Mouse (Mus musculus) splenic B cell, adult 2 months (primary cell): Measurements from ENCODE around the gene Ass1.

Experiments used
- DNase-seq: peaks from one replicate; pipeline ENCODE4 v3.0.0-alpha.2; 2011; ENCODE audit warnings: low read depth, low spot score
- H3K27me3 ChIP-seq: 2 replicates; pipeline ENCODE4 v1.6.1; 2012; ENCODE audit warnings: mild to moderate bottlenecking, low read length, moderate library complexity, mixed read lengths; ENCODE audit not compliant: control insufficient read depth, poor library complexity, insufficient read depth, severe bottlenecking
- H3K36me3 ChIP-seq: 2 replicates; pipeline ENCODE4 v1.6.1; 2012; ENCODE audit warnings: mild to moderate bottlenecking, low read length, moderate library complexity, mixed read lengths; ENCODE audit not compliant: control insufficient read depth, poor library complexity, insufficient read depth, severe bottlenecking

Gene Ass1

DNA sequence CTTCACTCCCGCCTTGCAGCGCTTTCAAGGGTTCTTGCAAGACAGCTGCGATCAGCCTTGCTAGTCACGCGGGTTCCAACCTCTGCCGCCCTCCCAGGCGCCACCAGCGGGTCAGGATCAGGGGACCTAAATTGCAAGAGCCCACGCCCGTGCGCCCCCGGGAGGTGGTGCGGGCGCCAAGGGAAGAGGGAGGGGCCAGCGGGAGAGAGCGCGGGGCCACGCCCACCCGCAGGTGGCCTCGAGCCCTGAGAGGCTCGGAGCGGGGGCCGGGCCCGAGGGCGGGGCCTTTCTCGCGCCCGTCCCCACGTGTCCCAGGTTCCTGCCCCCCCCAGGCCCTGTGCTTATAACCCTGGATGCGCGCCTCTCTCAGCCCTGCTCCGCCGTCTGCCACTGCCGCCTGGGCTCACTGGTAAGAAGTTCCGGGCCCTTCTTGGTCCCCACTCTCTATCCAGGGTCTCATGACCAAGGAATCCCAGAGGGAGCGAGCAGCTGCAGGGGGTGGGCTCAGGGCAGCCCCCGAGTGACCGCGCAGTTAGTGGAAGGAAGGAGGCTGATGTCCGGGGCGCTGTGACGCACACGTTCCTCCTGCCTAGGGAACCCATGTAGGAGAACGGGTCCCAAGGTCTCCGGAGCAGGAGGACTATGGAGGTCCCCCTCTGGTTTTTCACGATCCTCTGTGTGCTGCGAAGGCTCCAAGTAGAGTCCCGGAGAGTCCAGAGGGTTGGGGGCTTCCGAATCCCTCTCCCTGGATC, at the start of gene Ass1:
Gene Ass1 (plus strand): TSS at position 277 of the 752 bp plus-strand sequence.
- no peaks in the 10 kb centered on the region for H3K36me3 ChIP-seq
- no peaks in the 10 kb centered on the region for H3K27me3 ChIP-seq
- peak; percentile 90 for DNase-seq

DNA sequence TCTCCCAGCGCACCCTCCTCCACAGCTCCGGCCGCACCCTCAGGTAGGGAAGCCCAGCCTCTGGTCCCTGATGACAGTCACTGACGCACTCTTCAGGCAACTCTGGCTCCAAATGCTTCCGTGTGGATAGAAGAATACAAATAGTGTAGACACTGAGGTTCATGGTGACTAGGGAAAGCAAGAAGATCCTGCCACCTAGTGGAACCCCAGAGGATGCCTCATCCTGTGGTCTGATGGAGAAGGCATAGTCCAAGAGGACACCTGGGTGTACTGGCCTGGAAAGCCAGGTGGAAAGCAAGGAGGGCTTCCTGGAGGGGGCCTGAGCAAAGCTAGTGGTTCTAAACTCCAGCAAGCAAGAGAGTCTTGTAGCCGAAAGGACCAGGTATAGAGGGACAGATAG, 49.1 kb upstream of the Ass1 start:
- DNase-seq, result no peak
- no peaks in the 10 kb centered on the region for H3K27me3 ChIP-seq
- H3K36me3 ChIP-seq, result no peaks in the 10 kb centered on the region

DNA sequence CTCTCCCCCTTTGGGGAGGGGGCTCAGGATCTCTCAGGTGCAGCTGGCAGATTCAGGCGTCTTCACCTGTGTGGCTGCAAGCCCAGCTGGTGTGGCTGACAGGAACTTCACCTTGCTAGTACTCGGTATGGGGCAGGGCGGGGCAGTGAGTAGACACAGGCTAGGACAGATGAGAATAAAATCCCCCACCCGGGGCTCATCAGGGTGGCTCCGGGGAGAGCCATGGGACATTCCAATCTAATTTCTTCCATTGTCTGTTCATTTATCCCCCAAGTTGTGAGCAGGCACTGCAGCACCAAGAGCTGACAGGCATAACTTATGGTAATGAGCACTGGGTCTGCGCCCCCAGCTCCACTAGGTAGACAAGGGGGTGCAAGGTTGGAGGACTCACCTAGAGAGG, 47.4 kb upstream of the Ass1 start:
- DNase-seq, result no peak
- no peaks in the 10 kb centered on the region for H3K36me3 ChIP-seq
- H3K27me3 ChIP-seq, result no peaks in the 10 kb centered on the region

DNA sequence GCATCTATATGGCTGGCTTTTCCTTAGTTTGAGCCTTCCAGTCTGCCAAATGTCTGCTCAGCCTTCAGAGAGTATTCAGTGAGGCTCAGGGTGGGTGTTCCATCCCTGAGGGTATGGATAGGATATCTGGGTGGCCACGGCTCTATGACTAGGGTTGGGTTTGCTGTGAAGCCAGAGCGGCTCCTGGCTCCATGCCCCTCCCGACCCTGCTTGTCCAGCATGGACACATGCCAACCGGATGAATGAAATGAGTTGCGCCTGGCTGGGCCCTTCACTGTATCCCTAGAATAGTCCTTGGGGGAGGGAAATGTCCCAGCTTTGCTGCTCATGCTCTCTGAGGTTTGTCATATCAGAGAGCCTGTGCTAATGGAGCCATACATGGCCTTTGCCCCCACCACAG, 38.5 kb upstream of the Ass1 start:
- DNase-seq, result no peak
- no peaks in the 10 kb centered on the region for H3K36me3 ChIP-seq
- no peaks in the 10 kb centered on the region for H3K27me3 ChIP-seq

DNA sequence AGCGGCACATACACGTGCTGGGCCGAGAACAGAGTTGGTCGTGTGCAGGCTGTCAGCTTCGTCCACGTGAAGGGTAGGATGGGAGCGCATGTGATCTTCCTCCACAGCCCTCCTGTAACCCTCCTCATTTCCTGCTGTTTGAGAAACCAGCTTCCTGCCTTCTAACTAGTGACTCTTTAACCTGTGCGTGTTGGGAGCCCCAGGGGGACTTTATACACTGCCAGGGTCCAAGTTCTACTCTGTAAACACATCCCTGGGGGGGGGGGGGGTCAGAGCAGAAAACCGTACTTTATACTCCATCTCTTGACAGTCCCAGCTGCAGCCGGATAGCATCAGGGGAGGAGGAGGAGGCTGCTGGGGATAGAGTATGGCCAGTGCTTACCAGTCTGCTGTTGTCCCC, 35.3 kb upstream of the Ass1 start:
- Histone ChIP-seq H3K36me3 (no peaks in the 10 kb centered on the region), H3K27me3 (no peaks in the 10 kb centered on the region)
- DNase-seq, result no peak

DNA sequence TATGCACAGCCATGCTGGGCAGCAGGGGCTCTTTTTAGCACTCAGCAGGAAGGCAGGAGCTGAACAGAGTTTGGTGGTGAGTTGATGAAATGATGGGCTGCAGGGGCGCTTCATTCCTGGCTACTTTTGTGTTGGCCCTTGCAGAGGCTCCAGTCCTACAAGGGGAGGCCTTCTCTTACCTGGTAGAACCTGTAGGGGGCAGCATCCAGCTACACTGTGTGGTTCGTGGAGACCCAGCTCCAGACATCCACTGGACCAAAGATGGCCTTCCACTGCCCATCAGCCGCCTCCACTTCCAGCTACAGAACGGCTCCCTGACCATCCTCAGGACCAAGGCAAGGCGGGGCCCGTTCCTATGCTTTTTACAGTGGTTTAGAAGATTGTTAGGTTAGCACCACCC, 34.4 kb upstream of the Ass1 start:
- no peaks in the 10 kb centered on the region for H3K27me3 ChIP-seq
- DNase-seq, result peak; percentile 70
- no peaks in the 10 kb centered on the region for H3K36me3 ChIP-seq

DNA sequence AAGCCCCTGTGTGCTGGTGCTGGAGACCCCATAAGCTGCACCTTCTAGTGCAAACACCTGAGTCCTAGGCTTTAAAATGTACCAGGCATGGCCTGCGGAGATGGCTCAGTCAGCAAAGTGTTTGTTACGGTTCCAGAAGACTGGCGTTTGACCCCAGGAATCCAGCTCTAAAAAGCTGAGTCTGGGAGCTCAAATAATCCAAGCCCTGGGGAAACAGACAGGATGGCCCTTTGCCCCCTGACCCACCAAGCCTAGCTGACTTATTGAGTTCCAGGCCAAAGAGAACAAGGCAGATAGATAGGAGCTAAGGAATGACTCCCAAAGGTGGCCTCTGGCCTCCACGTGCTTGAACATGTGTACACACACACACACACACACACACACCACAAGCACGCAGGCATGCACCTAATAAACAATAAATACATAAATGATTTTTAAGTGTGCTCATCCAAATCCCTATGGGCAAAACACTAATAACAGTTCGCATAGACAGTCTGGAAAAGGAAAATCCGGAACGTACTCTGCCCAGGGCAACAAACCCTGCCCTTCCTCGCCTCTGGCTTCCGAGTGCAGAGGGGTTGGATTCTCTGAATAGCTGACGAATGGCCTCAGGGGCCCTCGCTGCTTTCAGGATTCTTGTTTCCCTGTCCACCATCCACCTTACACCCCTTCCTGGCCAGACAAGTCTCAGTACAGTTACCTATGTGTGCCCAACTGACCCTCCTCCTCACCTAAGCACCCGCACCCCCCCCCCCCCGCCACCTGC, 32.3 kb upstream of the Ass1 start:
- Histone ChIP-seq H3K27me3 (no peaks in the 10 kb centered on the region), H3K36me3 (no peaks in the 10 kb centered on the region)
- DNase-seq, result no peak

DNA sequence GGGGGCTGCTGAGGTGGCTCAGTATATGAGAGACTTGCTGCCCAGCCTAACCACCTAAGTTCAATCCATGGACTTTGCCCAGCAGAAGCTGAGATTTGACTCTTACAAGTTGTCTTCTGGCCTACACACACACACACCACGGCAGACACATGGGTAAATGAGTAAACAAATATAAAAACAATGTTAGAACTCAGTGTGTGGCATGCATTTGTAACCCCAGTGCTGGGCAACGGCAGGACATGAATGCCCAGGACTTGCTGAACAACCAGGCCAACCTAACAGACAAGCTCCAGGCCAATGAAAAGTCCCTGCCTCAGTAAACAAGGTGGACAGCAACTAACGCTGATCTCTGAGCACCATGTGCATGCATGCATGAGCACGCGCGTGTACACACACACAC, 30.4 kb upstream of the Ass1 start:
- DNase-seq, result no peak
- H3K36me3 ChIP-seq, result no peaks in the 10 kb centered on the region

DNA sequence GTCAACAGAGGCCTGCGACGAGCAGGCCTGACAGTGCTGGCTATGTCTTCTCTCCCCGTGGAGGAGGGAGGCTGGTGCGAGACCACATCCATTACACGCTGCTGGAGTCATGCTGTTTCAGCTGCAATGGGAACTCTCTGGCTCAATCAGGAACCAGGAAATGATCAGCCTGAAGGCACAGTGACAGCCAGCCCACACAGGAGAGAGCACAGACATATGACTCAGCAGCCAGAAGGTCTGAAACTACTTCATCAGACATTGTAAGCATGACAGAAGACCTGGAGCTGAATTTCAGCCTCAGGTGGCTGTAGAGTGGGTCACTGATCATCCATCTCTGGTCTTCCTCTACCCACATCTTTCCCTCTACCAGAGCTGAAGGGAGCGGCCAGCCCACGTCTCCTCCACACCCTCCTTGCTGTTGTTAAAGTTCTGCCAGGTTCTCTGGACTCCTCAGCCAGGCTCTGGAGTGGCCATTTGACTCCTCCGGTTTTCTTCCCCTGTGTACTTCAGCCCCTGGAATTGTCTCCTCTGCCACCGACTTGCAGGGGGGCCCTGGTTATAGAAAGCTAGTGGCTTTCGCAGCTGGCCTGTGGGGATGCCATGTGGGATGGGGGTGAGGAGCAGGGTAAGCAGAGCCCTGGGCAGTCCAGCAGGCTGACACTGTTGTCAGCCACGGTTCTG, 27.4 kb upstream of the Ass1 start:
- no peaks in the 10 kb centered on the region for H3K36me3 ChIP-seq
- DNase-seq, result no peak
- no peaks in the 10 kb centered on the region for H3K27me3 ChIP-seq

More for the DNA sequence above, 30.4 kb upstream of the Ass1 start:
- H3K27me3 ChIP-seq, result no peaks in the 10 kb centered on the region

DNA sequence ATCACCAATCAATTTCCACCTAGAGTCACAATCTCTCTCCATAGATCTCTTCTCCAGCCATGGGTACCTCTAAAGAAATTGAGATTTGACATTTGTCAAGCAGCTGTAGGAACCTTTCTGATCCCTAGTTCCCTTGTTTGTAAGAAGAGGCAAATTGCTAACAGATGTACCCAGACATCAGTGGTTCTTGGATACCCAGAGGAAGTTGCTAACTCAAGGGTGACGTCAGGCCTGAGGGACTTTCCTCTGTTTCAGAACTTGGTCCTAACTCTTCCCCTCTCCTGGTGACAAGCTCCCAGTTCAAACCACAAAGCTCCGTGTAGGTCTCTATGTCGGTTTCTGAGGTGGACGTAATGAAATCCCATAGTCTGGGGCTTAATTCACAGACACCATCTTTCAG, 24.0 kb upstream of the Ass1 start:
- DNase-seq, result peak; percentile 25
- no peaks in the 10 kb centered on the region for H3K27me3 ChIP-seq
- H3K36me3 ChIP-seq, result no peaks in the 10 kb centered on the region

DNA sequence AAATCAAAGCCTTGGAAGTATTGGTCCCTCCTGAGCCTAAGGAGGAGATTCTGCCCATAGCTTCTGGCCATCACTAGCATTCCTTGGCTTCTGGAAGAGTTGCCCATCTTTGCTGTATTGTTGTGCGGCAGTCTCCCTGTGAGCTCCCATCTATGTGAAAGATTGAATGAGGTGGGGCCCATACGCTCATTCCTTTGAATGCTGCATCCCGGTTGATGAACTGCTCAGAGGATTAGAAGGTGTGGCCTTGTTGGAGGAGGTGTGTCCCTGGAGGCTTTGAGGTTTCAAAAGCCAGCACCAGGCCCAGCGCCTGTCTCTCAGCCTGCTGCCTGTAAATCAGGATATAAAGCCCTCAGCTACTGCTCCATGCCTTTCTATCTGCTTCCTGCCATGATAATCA, 23.6 kb upstream of the Ass1 start:
- Histone ChIP-seq H3K36me3 (no peaks in the 10 kb centered on the region), H3K27me3 (no peaks in the 10 kb centered on the region)
- no peak for DNase-seq

DNA sequence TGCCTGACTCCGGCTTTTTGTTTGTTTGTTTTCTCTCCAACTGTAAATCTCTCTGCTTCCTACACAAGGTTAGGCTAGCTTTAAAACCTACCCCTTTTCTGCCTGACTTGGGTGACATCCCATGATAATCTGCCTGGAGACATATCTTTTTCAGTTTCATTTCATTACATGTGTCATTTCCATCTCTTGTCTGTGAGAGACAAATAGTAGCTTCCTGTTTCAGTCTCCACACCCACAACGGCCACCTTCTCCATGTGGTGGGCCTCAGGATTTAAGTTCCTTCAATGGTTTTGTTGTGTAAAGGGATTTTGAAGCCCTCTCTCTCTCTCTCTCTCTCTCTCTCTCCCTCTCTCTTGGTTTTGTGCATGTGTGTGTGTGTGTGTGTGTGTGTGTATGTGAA, 22.5 kb upstream of the Ass1 start:
- DNase-seq, result peak; percentile 40
- Histone ChIP-seq H3K36me3 (no peaks in the 10 kb centered on the region), H3K27me3 (no peaks in the 10 kb centered on the region)

DNA sequence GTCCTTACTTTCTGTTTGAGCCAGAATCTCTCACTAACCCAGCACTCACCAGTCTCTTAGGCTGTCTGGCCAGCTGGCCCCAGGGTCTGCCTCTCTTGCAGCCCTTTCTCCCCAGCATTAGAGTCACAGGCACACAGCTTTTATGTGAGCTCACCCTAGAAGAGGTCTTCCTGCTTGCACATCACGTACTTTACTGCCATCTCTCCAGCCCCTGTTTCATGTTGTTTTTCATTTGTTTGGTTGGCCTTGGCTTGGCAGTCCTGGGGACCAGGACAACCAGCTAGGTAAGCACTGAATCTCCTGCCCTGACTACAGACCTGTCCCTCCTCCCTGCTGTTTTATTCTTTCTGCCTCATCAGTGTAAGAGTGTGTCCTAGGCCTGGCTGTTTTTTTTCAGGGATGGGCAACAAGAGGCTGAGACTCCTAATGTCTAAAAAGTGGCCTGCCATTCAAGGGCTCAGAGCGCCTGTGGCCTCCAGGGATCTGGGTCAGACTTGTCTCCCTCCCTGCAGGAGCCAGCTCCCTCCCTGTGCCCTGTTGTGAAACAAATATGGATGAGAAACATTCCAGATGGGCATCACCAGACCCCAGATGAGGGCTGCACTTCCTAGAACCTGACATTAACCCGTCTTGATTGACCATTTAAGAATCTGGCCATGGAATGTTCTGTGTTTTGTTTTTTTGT, 21.1 kb upstream of the Ass1 start:
- no peaks in the 10 kb centered on the region for H3K36me3 ChIP-seq
- DNase-seq, result no peak
- no peaks in the 10 kb centered on the region for H3K27me3 ChIP-seq

DNA sequence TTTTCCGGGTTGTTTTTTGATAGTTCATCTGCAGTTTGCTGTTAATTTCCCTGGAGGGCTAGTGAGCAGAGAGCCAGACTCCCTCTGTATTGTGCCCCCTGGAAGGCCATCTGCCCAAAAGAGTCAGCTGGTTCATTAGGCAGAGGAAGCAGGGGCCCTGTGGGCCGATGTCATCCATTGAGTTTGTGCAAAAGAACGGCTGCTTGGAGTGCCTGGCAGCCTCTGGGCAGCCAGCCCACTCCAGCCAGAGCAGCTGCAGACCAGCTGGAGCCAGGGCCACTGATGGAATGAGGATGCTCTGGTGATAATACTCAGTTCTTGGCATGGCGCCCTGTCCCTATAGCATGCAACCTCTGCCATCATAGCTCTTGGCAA, 20.6 kb upstream of the Ass1 start:
- no peaks in the 10 kb centered on the region for H3K36me3 ChIP-seq
- no peaks in the 10 kb centered on the region for H3K27me3 ChIP-seq
- DNase-seq, result no peak

DNA sequence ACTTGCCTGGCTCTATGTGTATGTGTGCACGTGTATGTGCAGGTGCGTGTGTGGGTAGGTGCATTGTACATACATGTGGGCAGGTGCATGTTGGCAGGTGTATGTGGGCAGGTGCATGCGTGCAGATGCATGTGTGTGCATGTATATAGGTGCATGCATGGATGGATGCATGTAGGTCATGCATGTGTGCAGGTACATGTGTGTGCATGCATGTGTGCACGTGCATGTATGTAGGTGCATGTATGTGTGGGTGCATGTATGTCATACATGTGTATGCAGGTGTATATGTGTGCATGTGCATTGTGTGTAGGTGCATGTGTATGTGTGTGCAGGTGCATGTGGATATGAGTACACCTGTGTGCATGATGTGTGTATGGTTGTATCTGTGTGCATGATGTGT, 20.1 kb upstream of the Ass1 start:
- Histone ChIP-seq H3K36me3 (no peaks in the 10 kb centered on the region), H3K27me3 (no peaks in the 10 kb centered on the region)
- DNase-seq, result no peak
